Mouse (Mus musculus): Measurements from ENCODE around the gene Zfp598.

Gene Zfp598

DNA sequence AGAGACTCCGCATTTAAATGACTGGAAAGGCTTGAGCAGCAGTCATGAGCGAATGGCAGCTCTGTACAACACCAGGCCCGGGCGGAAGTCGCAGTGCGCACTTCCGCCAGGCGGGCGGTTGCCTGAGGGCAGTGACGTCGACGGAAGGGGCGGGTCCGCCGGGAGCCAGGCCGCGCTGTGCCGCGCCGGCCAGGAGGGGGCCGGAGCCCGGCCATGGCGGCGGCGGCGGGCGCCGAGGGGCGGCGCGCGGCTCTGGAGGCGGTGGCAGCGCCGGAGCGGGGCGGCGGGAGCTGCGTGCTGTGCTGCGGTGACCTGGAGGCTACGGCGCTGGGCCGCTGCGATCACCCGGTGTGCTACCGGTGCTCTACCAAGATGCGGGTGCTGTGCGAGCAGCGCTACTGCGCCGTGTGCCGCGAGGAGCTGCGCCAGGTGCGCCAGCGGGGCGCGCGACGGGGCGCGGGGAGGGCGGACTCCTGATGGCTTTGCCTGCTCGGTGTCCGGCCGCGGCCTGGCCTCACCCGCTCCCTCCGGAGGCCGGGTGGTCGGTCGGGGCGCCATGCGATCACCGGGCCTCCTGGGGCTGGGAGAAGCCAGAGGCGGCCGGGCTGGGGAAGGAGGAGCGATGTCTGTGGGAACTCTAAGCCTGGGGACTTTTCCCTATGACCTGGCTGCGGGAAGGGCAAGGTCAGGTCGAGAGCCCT lies at the start of gene Zfp598:
Gene Zfp598 (plus strand): TSS at position 143 of the 701 bp plus-strand sequence.
- in situ Hi-C loops (cut with MboI, MseI), result no loop called here

DNA sequence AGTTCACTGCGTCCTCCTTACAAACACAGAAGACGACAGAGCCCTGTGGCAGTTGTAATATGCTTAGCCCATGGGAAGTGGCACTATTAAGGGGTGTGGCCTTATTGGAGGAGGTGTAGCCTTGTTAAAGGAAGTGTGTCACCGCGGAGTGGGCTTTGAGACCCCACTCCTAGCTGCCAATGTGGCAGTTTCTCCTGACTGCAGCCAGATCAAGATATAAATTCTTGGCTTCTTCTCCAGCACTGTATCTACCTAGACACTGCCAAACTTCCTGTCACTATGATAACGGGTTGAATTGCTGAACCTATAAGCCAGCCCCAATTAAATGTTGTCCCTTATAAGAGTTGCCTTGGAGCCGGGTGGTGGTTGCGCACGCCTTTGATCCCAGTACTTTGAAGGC lies 44.0 kb upstream of the Zfp598 start:
- in situ Hi-C loops (cut with MboI, MseI), result no loop called here

DNA sequence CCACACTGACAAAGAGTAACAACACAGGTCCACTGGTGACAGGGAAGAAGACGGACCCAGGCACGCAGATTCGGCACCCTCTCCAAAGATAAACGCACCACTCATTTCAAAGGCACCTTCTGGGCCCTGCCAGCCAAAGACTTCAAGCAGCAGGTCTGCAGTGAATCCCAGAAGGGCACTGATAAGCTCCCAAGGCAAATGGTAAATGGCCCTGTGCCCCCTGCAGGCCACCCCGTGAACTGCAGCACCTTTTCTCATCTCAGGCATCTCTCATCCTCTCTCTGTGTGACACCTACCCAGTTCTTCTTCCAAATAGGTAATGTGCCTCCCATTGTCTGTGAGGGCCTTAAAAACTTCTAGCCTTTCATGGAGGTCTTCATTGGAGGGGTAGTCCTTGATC lies 40.8 kb upstream of the Zfp598 start:
- in situ Hi-C loops (cut with MboI, MseI), result no loop called here

DNA sequence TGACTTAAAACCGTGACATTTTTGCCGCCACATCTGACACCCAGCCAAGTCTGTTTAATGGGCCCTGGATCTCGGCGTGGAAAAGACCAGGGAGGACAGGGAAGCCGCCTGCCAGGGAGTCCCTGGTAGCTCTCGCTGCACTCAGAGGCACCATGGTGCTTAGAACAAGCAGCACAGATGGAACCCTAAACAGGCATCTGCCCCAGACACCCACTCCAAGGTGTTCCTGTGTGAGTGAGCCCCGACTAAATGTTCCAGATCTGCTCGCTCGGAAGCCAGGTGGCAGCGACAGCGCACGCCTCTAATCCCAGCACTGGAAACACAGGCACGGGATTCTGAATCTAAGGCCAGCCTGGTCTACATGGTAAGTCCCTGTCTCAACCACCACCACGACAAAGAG lies 39.4 kb upstream of the Zfp598 start:
- in situ Hi-C loops (cut with MboI, MseI), result no loop called here

DNA sequence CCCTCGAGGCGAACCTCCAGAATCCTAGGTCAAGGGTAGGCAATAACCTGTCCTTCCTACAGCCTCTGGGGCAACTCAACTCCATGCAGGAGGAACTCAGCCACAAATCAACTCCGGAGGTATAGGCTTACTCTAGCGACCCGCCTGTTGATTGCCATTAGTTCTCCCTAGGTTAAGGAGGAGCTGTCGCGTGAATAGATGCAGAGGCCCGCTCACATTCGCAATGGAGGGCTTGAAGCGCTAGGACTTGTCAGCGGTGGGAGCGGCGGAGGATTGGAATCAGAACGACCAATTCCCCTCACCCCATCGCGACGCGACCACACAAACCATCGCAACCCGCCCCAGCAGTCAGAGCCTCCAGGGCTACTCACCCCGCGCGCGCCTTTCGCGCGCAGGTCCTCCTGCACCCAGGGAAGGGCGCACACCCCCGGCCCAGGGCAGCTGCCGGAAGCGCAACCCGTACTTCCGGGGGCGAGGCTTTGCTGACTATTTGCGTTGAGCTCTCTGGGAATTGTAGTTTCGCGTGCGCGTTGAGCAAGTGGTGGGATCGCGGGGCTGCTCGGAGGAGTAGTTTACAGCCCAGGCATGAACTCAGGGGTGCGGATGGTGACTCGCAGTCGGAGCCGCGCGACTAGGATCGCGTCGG lies 37.2 kb upstream of the Zfp598 start, which contains the start of the genes Tsc2 and Nthl1:
Gene Tsc2 (minus strand): TSS at position 464 of the 646 bp plus-strand sequence.
Gene Nthl1 (plus strand): TSS at position 514 of the 646 bp plus-strand sequence.
- in situ Hi-C loops (cut with MboI, MseI), result no loop called here

DNA sequence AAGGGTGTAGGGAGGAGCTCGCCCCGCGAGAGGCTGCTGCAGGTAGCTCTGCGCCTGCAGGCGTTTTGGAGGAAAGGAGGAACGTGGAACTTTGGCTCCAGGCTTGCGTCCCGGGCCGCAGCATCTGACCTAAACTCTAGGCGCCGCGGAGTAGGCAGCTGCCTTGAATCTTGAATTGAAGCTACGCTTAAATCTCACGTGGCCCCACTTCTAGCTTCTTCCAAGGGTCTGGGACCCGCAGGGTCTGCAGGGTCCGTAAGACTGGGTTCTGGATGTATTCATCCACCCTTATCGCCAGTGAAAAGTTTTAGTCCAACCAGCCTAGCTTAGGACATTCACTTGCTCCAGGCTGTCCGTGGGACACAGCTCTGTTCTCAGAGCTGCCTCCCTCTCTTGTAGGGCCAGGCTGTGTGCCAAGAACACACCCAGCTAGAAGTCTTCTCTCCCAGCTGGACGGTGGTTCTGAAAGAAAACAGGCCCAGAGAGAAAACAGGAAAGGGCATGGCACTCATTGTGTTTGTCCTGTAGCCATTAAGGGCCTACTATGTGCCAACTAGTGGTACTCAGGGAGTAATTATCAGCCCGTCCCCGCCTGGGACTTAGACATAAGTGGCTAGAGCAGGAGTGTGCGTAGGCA lies 36.6 kb upstream of the Zfp598 start:
- in situ Hi-C loops (cut with MboI, MseI), result no loop called here

DNA sequence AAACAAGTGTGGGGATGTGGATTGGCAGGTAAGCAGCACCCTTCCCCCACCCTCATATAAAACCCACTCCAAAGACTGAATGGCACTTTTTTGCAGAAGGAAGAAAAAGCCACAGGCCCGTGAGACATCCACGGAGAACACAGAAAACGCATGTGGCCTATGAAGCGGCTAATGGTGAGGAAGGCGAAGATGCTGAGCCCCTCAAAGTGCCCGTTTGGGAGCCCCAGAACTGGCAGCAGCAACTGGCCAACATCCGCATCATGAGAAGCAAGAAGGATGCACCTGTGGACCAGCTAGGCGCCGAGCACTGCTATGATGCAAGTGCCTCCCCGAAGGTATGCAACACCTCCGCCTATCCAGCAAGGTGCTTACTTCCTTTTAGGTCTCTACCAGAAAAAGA lies 35.7 kb upstream of the Zfp598 start:
- in situ Hi-C loops (cut with MboI, MseI), result no loop called here

DNA sequence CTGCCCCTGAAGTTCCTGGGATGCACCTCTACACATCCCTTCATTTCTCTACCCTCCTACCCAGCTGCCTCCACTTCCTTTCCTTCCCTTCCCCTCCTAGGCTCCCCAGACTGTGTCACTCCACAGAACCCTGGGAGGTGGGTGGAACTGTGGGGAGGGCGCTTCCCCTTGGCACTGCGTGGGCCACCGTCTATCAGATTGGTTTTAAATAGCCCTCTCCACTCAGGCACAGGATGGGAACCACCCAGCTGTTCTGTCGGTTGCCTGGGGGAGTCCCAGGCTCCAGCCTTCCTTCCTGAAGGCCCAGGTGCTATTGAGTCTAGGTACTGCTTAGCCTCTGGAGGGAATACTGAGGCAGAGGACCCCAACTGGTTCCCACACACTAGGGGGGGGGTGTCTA lies 34.5 kb upstream of the Zfp598 start:
- in situ Hi-C loops (cut with MboI, MseI), result no loop called here

DNA sequence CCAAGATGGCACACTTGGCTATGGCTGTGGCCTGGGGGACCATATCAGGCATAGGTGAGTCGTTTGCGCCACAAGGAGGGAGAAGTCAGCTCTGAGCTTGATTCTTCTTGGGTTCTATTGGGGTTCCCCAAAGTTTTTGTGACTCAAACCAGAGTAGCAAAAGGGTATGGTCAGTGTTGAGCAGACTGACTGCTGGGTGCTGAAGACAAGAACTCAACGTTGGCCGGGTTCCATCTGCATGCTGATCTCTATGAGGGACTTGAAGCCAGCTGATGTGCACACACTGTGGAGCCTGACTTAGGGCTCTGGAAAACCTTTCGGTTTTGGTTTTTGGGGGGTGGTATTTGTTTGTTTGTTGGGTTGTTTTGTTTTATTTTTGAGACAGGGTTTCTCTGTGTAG lies 33.8 kb upstream of the Zfp598 start:
- in situ Hi-C loops (cut with MboI, MseI), result no loop called here

DNA sequence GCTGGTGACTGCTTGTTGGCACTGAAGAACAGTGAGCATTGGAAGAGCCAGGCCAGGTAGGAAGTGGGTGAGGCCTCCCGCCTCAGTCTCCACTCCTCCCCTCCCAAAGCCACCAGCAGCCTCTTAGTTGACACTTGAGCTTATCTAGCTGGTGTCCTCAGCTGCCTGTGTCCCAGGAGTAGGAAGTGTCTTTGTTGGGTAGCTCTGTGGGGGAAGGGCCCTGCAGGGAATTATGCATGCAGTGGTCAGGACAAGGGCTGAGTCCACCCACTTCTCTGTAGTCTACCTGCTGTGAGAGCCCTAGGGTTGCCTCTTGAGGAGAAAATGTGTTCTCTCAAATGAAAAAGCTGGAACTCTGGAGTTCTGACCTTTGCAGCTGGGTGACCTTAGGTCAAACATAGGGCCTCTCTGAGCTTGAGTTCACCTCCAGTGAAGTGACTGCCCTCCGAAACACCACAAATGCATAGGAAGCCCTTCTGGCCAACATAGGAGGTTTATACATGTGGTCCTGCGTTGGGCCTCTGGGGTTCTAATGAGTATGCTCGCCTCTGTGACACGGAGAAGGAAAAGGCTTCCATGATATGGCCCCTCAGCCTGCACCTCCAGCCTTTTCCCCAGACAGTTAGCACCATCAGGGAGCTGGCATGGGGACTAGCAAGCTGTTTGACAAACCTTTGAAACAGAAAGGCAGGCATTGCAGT lies 32.6 kb upstream of the Zfp598 start:
- in situ Hi-C loops (cut with MboI, MseI), result no loop called here

DNA sequence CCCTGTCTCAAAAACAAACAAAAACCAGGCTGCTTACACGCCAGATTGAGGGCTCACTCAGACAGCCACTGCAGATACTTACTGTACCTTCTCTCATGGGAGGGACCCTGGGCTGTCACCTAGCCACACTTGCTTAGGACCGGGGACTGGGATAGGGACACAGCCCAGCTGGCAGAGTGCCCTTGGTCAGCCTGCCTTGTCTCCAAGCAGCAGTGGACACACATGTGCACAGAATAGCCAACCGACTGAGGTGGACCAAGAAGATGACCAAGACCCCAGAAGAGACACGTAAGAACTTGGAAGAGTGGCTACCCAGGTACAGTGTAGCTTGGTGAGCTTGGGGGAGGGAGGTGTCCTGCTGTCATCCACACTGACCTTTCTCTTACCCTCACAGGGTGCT lies 31.3 kb upstream of the Zfp598 start:
- in situ Hi-C loops (cut with MboI, MseI), result no loop called here

DNA sequence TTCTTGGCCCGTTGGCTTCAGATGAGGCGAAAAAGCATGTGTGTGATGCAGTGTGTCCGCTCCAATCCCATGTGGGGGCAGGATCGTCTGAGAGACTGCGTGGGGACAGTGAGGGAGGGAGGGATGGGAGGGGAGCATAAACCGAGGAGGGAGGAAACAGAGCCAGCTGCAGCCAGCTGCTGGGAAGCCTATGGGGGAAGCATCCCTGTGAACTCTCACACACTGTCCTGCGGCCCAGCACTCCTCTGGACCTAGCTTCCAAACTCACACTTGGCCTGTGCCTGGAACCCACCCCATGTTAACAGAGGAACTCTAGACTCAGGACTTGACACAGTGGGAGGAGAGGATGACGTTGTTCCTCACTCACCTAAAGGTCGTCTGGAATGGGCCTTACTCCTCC lies 30.6 kb upstream of the Zfp598 start:
- in situ Hi-C loops (cut with MboI, MseI), result no loop called here

DNA sequence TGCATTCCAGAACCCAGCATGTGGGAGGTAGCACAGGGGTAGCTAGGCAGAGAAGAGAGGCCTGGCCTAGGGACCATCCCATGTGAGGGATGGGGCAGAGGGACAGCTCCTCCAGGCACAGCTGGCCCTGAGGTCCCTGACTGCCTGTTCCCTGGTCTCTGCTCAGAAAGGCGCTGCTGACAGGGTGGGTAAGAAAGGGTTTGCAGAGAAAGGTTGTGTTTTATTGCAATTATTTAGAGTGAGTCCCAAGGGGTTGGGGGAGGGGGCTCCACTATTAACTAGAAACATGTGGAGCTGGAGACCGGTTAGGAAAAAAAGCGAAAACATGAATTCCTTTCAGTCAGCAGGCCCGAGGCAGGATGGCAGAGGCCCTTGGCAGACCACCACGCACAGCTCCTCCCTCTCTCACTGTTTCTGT lies 29.9 kb upstream of the Zfp598 start:
- in situ Hi-C loops (cut with MboI, MseI), result no loop called here

DNA sequence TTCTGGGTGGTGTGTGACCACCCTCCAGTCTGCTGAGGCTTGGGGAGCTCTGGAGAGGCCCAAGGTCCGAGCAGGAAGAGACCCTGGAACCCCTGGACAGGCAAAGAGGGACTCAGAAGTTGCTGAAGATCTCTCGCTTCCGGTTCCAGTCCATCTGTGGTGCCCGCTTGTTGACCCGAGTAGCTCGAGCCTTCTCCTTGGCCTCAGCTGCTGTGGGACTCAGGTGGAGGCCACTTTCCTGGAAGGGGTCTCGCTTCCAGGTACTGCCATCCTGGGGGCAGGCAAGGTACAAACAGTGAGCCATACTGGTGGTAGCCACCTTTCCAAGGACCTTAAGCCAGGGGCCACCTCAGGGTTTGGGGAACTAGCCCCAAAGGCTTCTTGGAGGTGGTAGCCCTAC lies 29.4 kb upstream of the Zfp598 start:
- in situ Hi-C loops (cut with MboI, MseI), result no loop called here

DNA sequence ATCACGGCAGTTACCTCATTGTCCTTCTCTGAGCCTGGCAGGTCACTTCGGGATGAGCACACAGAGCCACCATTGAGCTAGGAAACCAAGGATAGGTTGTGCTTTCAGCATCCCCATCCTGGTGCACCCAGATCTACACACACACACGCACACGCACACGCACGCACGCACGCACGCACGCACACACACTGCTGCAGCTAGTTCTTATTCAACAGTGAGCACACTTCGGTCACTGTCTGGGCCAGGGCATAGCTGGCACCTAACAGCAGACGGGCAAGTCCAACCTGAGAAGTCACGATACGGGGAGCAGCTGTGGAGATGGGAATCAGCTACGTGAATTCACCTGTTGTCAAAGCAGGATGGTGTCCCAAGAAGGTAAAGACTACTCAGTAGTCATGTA lies 28.9 kb upstream of the Zfp598 start:
- in situ Hi-C loops (cut with MboI, MseI), result no loop called here

DNA sequence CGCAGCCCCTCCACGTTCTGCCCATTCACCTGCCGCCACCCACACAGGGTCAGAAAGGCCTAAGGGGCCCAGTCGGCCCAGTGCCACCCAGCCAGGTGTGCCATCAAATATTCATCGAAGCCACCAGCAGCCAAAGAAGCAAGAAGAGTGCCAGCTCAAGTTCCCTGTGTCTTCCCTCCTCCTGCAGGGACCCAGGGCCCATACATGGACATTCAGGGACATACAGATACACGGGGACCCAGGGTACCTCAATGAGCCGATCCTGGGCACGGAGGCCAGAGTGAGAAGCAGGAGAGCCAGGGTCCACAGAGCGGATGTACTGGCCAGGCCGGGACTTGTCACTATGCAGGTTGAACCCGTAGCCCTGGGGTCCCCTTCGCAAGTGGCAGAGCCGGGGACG lies 27.5 kb upstream of the Zfp598 start:
- in situ Hi-C loops (cut with MboI, MseI), result no loop called here

DNA sequence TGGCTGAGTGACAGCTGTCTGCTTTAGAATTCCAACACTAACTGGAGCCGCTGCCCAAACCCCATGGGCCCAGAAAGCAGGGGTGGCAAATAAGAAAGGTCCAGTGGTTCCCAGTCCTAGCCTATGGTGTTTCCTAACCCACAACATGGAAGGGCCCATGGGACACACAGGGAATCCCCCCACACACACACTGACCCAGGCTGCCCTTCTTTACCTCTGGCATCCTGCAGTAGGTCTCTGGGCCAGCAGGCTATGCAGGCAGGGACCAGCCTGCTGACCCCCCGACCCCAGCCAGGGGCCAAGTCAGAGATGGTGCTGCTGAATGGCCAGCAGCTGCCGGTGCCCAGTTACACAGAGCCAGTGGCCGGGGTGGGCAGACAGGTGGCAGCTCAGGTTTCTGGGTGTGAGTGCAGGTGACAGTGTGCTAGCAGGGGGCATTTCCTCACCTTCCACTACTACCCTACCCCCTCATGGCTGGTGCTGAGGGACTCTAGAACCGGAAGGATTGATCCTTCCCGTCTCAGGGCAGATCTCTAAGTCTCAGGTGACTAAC lies 26.6 kb upstream of the Zfp598 start:
- in situ Hi-C loops (cut with MboI, MseI), result no loop called here

DNA sequence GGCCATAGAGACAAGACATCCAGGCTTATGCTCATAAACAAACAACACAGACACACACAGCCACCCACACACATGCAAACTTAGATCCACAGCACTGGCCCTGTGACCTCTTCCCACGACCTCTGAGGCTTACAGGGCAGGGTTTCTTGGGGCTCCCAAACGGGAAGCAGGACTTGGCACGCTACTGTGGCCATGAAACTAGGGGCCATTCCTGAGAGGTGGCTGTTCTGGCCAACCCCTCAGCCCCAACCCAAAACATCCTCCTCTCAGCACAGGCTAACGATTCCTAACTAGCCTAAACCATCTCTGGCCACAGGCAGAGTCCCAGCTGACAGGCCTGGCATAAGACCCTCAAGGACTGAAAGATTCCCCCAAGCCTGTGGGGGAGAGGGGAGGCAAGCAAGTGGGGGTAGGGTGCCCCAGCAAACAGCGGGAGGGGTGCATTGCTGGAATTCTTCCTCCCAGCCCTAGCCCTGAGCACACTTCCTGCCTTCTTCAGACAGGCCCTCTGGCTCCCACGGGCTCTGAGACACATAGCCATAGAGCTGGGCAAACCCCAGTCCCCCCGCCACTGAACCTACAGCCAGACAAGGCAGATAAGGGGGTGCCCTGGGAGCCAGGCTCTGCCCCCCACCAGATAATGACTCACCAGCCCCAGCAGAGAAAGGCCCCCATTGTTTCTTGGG lies 25.3 kb upstream of the Zfp598 start:
- in situ Hi-C loops (cut with MboI, MseI), result no loop called here

DNA sequence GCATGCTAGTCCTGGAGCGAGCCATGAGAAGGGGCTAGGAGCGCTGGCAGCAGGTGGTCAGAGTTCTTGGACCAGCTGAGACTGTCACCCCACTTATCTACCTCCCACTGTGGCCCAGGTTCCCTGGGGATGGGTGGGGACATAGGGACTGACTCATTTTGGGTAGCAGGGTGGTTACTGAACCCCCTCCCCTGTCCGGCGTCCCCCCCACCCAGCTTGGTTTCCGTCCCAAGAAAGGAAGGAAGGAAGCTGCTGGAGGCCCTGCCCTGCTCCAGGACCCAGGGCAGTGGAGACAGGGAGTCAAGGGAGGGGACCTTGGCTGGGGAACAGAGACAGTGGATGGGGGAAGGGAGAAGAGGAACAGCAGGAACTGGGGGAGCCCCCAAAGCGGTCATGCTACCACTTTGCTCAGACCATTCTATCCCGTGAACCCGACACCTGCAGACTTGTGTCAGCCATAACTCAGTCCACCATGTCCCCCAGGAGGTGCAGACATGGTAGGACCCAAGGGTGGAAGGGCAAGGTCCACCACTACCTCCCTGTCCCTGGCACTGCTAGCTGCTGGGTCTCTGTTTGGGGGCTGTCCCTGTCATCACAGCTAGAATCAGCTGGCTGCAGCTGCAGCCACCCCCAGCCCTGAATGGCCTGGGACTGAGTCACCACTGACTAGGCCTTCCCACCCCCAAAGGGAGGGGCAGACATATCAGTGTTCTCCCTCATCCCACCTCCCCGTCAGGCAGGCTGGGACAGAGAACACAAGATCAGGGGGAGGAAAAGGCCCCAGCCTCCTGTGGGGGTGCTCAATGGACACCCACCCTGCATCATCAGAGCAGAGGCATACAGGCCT lies 24.4 kb upstream of the Zfp598 start:
- in situ Hi-C loops (cut with MboI, MseI), result no loop called here

DNA sequence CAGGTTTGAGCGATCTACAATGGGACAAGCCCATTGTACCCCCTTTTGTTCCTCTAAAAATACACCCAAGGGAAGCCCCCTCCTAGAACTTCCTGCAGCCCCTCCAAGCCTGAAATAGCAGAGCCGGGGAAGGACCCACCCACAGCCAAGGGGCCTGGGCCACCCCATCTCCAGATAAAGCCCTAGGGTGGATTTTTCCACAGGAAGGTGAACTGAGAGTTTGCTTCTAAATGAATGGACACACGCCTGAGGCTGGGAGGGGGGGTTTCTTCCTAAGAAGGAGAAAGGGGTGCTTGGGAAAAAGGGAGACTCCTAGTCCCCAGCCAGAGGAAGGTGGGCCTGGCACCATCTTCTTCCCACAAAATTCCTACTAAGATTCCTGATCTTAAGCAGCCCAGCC lies 23.6 kb upstream of the Zfp598 start:
- in situ Hi-C loops (cut with MboI, MseI), result no loop called here

DNA sequence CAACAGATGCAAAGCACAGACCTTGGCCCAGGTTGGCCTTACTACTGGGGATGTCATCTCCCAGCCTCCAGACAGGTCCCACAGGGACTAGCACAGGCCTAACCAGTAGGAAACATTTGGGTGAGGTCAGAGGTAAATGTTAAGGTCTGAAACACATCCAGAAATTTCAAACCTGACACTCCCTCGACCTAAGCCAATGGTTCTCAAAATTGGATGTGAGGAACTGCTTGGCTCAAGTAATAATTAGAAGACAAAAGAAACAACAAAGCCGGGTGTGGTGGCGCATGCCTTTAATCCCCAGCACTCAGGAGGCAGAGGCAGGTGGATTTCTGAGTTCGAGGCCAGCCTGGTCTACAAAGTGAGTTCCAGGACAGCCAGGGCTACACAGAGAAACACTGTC lies 23.1 kb upstream of the Zfp598 start:
- in situ Hi-C loops (cut with MboI, MseI), result no loop called here
